Mouse (Mus musculus) CH12.LX (cell line): ENCODE data around the gene Isca1.

Source experiments
- CHD2 ChIP-seq: IDR thresholded peaks from 2 replicates; pipeline ENCODE4 v1.6.1; 2011; ENCODE audit warnings: low read length, improper control_type of control experiment
- CTCF ChIP-seq, 2 experiments: IDR thresholded peaks in 1 of 2; conservative IDR thresholded peaks in 1 of 2; 2 replicates each; pipeline ENCODE4 v1.5.1; 2011 to 2012; ENCODE audit warnings: low read depth in 2 of 2, low read length in 2 of 2, improper control_type of control experiment in 1 of 2, inconsistent platforms in 1 of 2, mild to moderate bottlenecking in 1 of 2, moderate library complexity in 1 of 2
- NELFE ChIP-seq: IDR thresholded peaks from 2 replicates; pipeline ENCODE4 v1.6.1; 2011; ENCODE audit warnings: low read depth, low read length, improper control_type of control experiment
- POLR2A ChIP-seq: IDR thresholded peaks from 2 replicates; pipeline ENCODE4 v1.6.1; 2011; ENCODE audit warnings: low read depth, mild to moderate bottlenecking, improper control_type of control experiment, low read length
- POLR2AphosphoS2 ChIP-seq: IDR thresholded peaks from 2 replicates; pipeline ENCODE4 v1.6.1; 2011; ENCODE audit warnings: low read depth, low read length, improper control_type of control experiment
- USF1 ChIP-seq: IDR thresholded peaks from 2 replicates; pipeline ENCODE4 v1.6.1; 2014; ENCODE audit warnings: low read depth, mild to moderate bottlenecking, inconsistent platforms, low read length, improper control_type of control experiment
- ZKSCAN1 ChIP-seq: IDR thresholded peaks from 2 replicates; pipeline ENCODE4 v1.6.1; 2012; ENCODE audit warnings: low read depth, inconsistent platforms, low read length, improper control_type of control experiment, borderline replicate concordance

DNA sequence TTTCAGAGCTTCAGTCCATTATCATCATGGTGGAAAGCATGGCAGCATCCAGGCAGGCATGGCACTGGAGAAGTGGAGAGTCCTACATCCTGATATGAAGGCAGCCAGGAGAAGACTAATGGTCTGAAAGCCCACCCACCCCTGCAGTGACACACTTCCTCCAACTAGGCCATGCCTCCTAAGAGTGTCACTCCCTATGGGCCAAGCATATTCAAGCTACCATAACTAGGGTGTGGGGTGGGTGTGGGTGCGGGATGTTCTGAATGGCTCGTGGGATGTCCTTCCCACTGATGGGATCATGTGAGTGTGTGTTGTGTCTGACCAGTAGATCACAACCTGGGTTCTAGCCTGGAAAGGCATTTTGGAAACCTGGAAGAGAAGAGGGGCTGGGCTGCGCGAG lies 35.7 kb downstream of the Isca1 start:
- no peak for TF ChIP-seq USF1
- TF ChIP-seq CTCF (conservative IDR thresholded peaks at IDR 0.05 in 1 of 2, IDR thresholded peaks at IDR 0.05 in 1 of 2; ENCODE audit: low read depth in 2 of 2, low read length in 2 of 2) = no peak
- no peak for TF ChIP-seq ZKSCAN1
- TF ChIP-seq POLR2A = no peak
- TF ChIP-seq POLR2AphosphoS2 = no peak
- TF ChIP-seq CHD2 = no peak
- no peak for TF ChIP-seq NELFE
